Mouse (Mus musculus): ENCODE measurements around the gene 1700113H08Rik. TPM values are rescaled to one million over a fixed set of nuclear protein-coding genes. Genes with fewer than 3 reads are reported as not detected.

The 1700113H08Rik gene
- polyA plus RNA-seq, 2 experiments: not detected

DNA sequence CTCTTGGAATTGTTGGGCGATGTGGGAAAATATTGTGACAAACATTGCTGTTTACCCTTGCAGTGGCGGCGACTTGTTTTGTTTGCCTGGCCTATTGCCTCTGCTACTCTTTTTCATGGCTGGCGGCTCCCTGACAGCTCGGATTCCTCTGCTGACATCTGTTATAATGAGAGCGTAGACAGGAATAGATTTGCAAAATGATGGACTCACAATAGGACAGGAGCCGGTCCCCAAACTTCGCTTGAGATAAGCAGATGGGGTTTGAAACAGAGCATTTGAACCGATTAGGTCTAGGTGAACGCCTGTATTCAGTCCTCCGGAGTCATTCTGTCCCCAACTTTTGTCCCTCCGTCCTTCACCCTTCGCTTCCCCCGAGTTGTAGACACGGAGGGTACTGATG is 22.0 kb upstream of the 1700113H08Rik start:
- no peaks in the 10 kb centered on the region for H3K4me1 ChIP-seq (replicated peaks; ENCODE audit: control insufficient read depth in 2 of 2, insufficient read depth in 2 of 2, low read length in 1 of 2)
- no peaks in the 10 kb centered on the region for H3K36me3 ChIP-seq (replicated peaks; ENCODE audit: control insufficient read depth, insufficient read depth, low read depth)
- TF ChIP-seq EP300 (IDR thresholded peaks at IDR 0.05; ENCODE audit: low read depth) (no peak), CTCF (IDR thresholded peaks at IDR 0.05; ENCODE audit: low read depth) (no peak)
- H3K4me3 ChIP-seq (ENCODE audit: insufficient read depth in 1 of 2, low read depth in 2 of 2, low read length in 2 of 2): no peak overlapping the region
- no peaks in the 10 kb centered on the region for H3K9me3 ChIP-seq (ENCODE audit: control insufficient read depth, low read length)
- H3K4me2 ChIP-seq (ENCODE audit: low read depth): no peak overlapping the region
- ATAC-seq (ENCODE audit: insufficient read depth) (no peak), DNase-seq (ENCODE audit: low read depth in 3 of 3, low spot score in 3 of 3) (no peak)
- no peak overlapping the region for H3K9ac ChIP-seq (replicated peaks)
- no peak overlapping the region for H3K27ac ChIP-seq
- WGBS (ENCODE audit: insufficient replicate concordance): 67% methylated on average over 15 of the region's 15 CpGs
- no peaks in the 10 kb centered on the region for H3K27me3 ChIP-seq (ENCODE audit: control insufficient read depth, insufficient read depth, low read length)

DNA sequence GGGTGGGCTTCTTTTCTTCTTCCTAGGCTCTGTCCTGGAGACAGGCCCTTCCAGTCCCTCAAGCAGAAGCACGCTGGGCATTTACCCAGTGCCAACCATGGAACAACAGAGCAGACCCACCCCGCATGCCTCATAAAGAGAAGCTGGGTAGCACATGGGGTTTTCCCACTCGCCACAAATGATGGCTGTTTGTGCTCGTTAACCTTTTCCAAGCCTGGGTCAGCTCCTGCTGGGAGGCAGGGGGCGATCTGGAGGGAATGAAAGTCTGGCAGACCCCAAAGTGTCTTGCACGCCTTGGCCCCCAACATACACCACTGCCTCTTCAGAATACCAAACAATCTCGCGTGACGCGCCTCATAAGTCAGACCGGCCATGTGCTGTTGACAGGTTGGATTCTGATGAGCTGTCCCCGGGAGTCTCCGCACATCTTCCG is 21.6 kb upstream of the 1700113H08Rik start:
- 78% methylated on average over 14 of the region's 14 CpGs for WGBS (ENCODE audit: insufficient replicate concordance)
- H3K27ac ChIP-seq: no peak overlapping the region
- DNase-seq (ENCODE audit: low read depth in 3 of 3, low spot score in 3 of 3) (no peak), ATAC-seq (ENCODE audit: insufficient read depth) (no peak)
- H3K4me1 ChIP-seq (replicated peaks; ENCODE audit: control insufficient read depth in 2 of 2, insufficient read depth in 2 of 2, low read length in 1 of 2): no peaks in the 10 kb centered on the region
- no peaks in the 10 kb centered on the region for H3K9me3 ChIP-seq (ENCODE audit: control insufficient read depth, low read length)
- TF ChIP-seq CTCF (IDR thresholded peaks at IDR 0.05; ENCODE audit: low read depth) (no peak), EP300 (IDR thresholded peaks at IDR 0.05; ENCODE audit: low read depth) (no peak)
- H3K27me3 ChIP-seq (ENCODE audit: control insufficient read depth, insufficient read depth, low read length): no peaks in the 10 kb centered on the region
- H3K9ac ChIP-seq (replicated peaks): no peak overlapping the region
- H3K36me3 ChIP-seq (replicated peaks; ENCODE audit: control insufficient read depth, insufficient read depth, low read depth): no peaks in the 10 kb centered on the region
- H3K4me3 ChIP-seq (ENCODE audit: insufficient read depth in 1 of 2, low read depth in 2 of 2, low read length in 2 of 2): no peak overlapping the region
- no peak overlapping the region for H3K4me2 ChIP-seq (ENCODE audit: low read depth)

DNA sequence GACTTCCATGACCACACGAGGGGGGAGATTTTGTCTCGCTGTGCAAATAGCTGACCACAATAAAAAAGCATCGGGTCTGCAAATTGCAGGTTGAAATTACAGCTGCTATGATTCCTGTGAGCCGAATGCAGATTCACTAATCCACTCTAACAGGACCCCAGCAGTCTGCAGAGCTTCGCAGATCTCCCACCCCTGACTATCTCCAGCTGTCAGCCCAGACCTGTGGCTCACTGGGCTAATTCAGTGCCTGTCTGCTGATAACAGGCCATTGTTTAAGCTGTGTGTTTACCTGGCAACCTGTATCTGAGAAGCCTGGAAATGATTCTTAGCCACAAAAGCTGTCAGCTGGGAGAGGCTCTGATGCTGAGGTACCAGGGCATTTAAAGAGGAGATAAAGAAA is 20.8 kb upstream of the 1700113H08Rik start:
- TF ChIP-seq CTCF (IDR thresholded peaks at IDR 0.05; ENCODE audit: low read depth) (no peak), EP300 (IDR thresholded peaks at IDR 0.05; ENCODE audit: low read depth) (no peak)
- Histone ChIP-seq H3K4me3 (ENCODE audit: insufficient read depth in 1 of 2, low read depth in 2 of 2, low read length in 2 of 2) (no peak overlapping the region), H3K27me3 (ENCODE audit: control insufficient read depth, insufficient read depth, low read length) (no peaks in the 10 kb centered on the region), H3K4me1 (replicated peaks; ENCODE audit: control insufficient read depth in 2 of 2, insufficient read depth in 2 of 2, low read length in 1 of 2) (no peaks in the 10 kb centered on the region), H3K36me3 (replicated peaks; ENCODE audit: control insufficient read depth, insufficient read depth, low read depth) (no peaks in the 10 kb centered on the region), H3K27ac (no peak overlapping the region), H3K4me2 (ENCODE audit: low read depth) (no peak overlapping the region), H3K9me3 (ENCODE audit: control insufficient read depth, low read length) (no peaks in the 10 kb centered on the region), H3K9ac (replicated peaks) (no peak overlapping the region)
- 32% methylated on average over 5 of the region's 5 CpGs for WGBS (ENCODE audit: insufficient replicate concordance)
- DNase-seq (ENCODE audit: low read depth in 3 of 3, low spot score in 3 of 3) (no peak), ATAC-seq (ENCODE audit: insufficient read depth) (no peak)

DNA sequence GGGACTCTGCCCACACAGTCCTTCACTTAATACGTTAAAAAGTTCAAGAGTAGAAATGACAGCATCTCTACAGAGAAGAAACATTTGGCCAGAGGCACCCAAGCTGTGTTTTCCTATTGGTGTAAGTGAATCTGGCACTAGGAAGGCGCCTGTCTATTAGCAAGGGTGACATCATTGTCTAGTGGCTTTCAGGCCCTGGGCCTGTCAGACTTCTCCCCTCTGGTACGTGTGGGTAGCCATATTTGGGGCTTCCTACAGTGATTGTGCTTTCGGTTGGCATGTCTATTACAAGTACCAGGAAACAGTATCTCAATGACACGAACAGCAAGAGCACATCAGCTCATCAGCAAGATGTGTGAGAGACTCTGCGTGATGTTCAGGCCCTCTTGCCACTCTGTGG is 18.5 kb upstream of the 1700113H08Rik start:
- H3K4me1 ChIP-seq (replicated peaks; ENCODE audit: control insufficient read depth in 2 of 2, insufficient read depth in 2 of 2, low read length in 1 of 2): no peaks in the 10 kb centered on the region
- no peak overlapping the region for H3K27ac ChIP-seq
- H3K9me3 ChIP-seq (ENCODE audit: control insufficient read depth, low read length): no peaks in the 10 kb centered on the region
- WGBS (ENCODE audit: insufficient replicate concordance): 46% methylated on average over 6 of the region's 6 CpGs
- no peaks in the 10 kb centered on the region for H3K36me3 ChIP-seq (replicated peaks; ENCODE audit: control insufficient read depth, insufficient read depth, low read depth)
- no peak for ATAC-seq (ENCODE audit: insufficient read depth)
- no peak overlapping the region for H3K4me2 ChIP-seq (ENCODE audit: low read depth)
- H3K4me3 ChIP-seq (ENCODE audit: insufficient read depth in 1 of 2, low read depth in 2 of 2, low read length in 2 of 2): no peak overlapping the region
- no peak for TF ChIP-seq CTCF (IDR thresholded peaks at IDR 0.05; ENCODE audit: low read depth)
- TF ChIP-seq EP300 (IDR thresholded peaks at IDR 0.05; ENCODE audit: low read depth): no peak
- H3K9ac ChIP-seq (replicated peaks): no peak overlapping the region
- DNase-seq (ENCODE audit: low read depth in 3 of 3, low spot score in 3 of 3): no peak
- H3K27me3 ChIP-seq (ENCODE audit: control insufficient read depth, insufficient read depth, low read length): no peaks in the 10 kb centered on the region

GRCm38 (mm10) chr10:87039800-87040199 is 18.0 kb upstream of the 1700113H08Rik start:
- no peak for DNase-seq (ENCODE audit: low read depth in 3 of 3, low spot score in 3 of 3)
- Histone ChIP-seq H3K9ac (replicated peaks) (no peak overlapping the region), H3K27ac (no peak overlapping the region), H3K36me3 (replicated peaks; ENCODE audit: control insufficient read depth, insufficient read depth, low read depth) (no peaks in the 10 kb centered on the region), H3K27me3 (ENCODE audit: control insufficient read depth, insufficient read depth, low read length) (no peaks in the 10 kb centered on the region), H3K4me3 (ENCODE audit: insufficient read depth in 1 of 2, low read depth in 2 of 2, low read length in 2 of 2) (no peak overlapping the region), H3K4me2 (ENCODE audit: low read depth) (no peak overlapping the region), H3K4me1 (replicated peaks; ENCODE audit: control insufficient read depth in 2 of 2, insufficient read depth in 2 of 2, low read length in 1 of 2) (no peaks in the 10 kb centered on the region), H3K9me3 (ENCODE audit: control insufficient read depth, low read length) (no peaks in the 10 kb centered on the region)
- ATAC-seq (ENCODE audit: insufficient read depth): no peak
- TF ChIP-seq CTCF (IDR thresholded peaks at IDR 0.05; ENCODE audit: low read depth) (no peak), EP300 (IDR thresholded peaks at IDR 0.05; ENCODE audit: low read depth) (no peak)
- WGBS (ENCODE audit: insufficient replicate concordance): 32% methylated on average over 3 of the region's 3 CpGs

Measured in liver, embryonic 14.5 days (tissue).